Mouse (Mus musculus) embryonic facial prominence, embryonic 14.5 days (tissue): ENCODE data around the gene Clns1a. TPM values are rescaled to one million over a fixed set of nuclear protein-coding genes. Genes with fewer than 3 reads are reported as not detected.

ENCODE experiments used
- ATAC-seq: fragments of 200-750 bp; cut with Nextera tagmentation; 2 replicates; pipeline ENCODE4 v1.8.0; 2017; ENCODE audit warnings: low read depth, moderate number of reproducible peaks, moderate TSS enrichment
- DNase-seq: peaks from one replicate; pipeline ENCODE4 v3.0.0-alpha.2; 2015; ENCODE audit warnings: low spot score
- H3K27ac ChIP-seq: fragments of 300-500 bp; sonication (generic); replicated peaks from 2 replicates; pipeline ENCODE4 v1.5.1; 2014; ENCODE audit warnings: low read depth, mild to moderate bottlenecking, low read length, moderate library complexity
- H3K27me3 ChIP-seq: fragments of 300-500 bp; sonication (generic); replicated peaks from 2 replicates; pipeline ENCODE4 v1.6.1; 2014; ENCODE audit warnings: low read length; ENCODE audit not compliant: control insufficient read depth, insufficient read depth
- H3K36me3 ChIP-seq: fragments of 300-500 bp; sonication (generic); 2 replicates; pipeline ENCODE4 v1.6.1; 2014; ENCODE audit warnings: low read length, mixed read lengths; ENCODE audit not compliant: control insufficient read depth, insufficient read depth
- H3K4me1 ChIP-seq: fragments of 300-500 bp; sonication (generic); 2 replicates; pipeline ENCODE4 v1.6.1; 2014; ENCODE audit warnings: antibody characterized with exemption, low read length; ENCODE audit not compliant: control insufficient read depth, insufficient read depth
- H3K4me2 ChIP-seq: fragments of 300-500 bp; sonication (generic); 2 replicates; pipeline ENCODE4 v1.6.1; 2014; ENCODE audit warnings: low read depth, mild to moderate bottlenecking, low read length, moderate library complexity, mixed read lengths
- H3K4me3 ChIP-seq: fragments of 300-500 bp; sonication (generic); 2 replicates; pipeline ENCODE4 v1.5.1; 2014; ENCODE audit warnings: low read depth, mild to moderate bottlenecking, low read length
- H3K9ac ChIP-seq: fragments of 300-500 bp; sonication (generic); 2 replicates; pipeline ENCODE4 v1.6.1; 2014; ENCODE audit warnings: low read depth, mild to moderate bottlenecking, low read length, moderate library complexity, mixed read lengths
- H3K9me3 ChIP-seq: fragments of 300-500 bp; sonication (generic); 2 replicates; pipeline ENCODE4 v1.6.1; 2016; ENCODE audit warnings: low read length; ENCODE audit not compliant: control insufficient read depth
- WGBS: fragments of 180-500 bp; shearing (Covaris S2); extraction: QIAGEN DNeasy Blood & Tissue Kit; methylation state at CpG from one replicate; pipeline ENCODE4 v1.1.7; 2014; 5-methylcytosine and 5-hydroxymethylcytosine counted together
- polyA plus RNA-seq: library from polyadenylated mRNA; unstranded; fragments of >200 nt; fragmentation: Nextera tagmentation; extraction: Ambion mirVana; gene quantifications from 2 replicates; pipeline ENCODE4 v1.2.1, GENCODE M21; 2014

The Clns1a gene
- polyA plus RNA-seq, 1 experiment from 2014 or later = 162 TPM

DNA sequence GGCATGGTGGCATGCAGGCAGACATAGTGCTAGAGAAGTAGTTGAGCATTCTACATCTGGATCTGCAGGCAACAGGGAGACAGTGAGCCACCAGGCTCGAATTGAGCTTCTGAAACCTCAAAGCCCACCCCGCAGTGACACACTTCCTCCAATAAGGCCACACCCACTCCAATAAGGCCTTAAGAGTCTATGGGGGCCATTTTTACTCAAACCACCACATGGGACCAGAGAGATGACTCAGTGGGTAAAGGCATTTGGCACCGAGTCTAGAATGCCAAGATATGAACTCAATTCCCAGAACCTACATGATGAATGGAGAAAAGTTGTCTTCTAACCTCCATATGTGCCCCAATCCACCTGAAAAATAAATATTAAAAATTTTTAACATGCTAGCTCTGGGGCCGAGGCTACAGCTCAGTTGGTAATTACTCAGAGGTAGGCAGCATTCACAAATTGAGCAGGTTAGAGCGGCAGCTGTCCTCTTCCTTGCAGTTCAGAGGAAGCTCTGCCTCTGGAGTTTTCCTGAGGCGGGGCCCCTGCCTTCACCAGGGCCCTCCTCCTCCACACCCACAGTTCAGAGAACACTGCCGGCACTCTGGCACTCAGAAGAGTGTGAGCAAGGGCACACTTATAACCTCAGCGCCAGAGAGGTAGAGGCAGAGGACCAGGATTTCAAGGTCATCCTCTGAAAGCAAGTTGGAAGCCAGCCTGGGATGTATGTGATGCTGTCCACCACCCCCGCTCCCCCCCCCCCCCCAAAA is 70.2 kb downstream of the Clns1a start:
- 71% methylated on average over 9 of the region's 9 CpGs for WGBS
- no peaks in the 10 kb centered on the region for H3K4me1 ChIP-seq
- no peak overlapping the region for H3K27ac ChIP-seq
- no peak for DNase-seq
- no peaks in the 10 kb centered on the region for H3K9me3 ChIP-seq
- ATAC-seq = no peak
- H3K4me2 ChIP-seq = no peak overlapping the region
- H3K4me3 ChIP-seq = no peak overlapping the region
- no peaks in the 10 kb centered on the region for H3K36me3 ChIP-seq
- no peak overlapping the region for H3K9ac ChIP-seq
- H3K27me3 ChIP-seq = no peaks in the 10 kb centered on the region

DNA sequence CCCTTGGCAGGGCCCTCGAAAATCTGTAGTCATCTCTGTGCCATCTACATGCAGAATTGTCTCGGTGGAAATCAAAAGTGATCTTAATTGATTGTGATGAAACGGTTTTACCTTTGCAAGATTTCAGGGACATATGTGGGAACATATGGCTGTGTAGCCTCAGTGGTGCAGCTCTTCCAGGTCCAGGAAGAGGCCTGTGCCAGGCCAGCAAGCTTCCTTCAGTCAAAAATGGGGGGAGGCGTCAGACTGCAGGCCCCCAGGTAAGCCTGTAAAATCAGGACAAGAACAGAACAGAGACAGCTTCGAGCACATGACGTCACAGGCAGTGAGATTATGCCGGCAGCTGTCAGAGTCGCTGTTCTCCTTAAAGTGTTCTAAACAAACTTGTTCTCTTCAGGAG is 71.4 kb downstream of the Clns1a start:
- WGBS = 71% methylated on average over 8 of the region's 8 CpGs
- Histone ChIP-seq H3K9ac (no peak overlapping the region), H3K4me3 (no peak overlapping the region), H3K27me3 (no peaks in the 10 kb centered on the region), H3K27ac (no peak overlapping the region), H3K9me3 (no peaks in the 10 kb centered on the region), H3K36me3 (no peaks in the 10 kb centered on the region), H3K4me2 (no peak overlapping the region), H3K4me1 (no peaks in the 10 kb centered on the region)
- no peak for DNase-seq
- ATAC-seq = no peak

DNA sequence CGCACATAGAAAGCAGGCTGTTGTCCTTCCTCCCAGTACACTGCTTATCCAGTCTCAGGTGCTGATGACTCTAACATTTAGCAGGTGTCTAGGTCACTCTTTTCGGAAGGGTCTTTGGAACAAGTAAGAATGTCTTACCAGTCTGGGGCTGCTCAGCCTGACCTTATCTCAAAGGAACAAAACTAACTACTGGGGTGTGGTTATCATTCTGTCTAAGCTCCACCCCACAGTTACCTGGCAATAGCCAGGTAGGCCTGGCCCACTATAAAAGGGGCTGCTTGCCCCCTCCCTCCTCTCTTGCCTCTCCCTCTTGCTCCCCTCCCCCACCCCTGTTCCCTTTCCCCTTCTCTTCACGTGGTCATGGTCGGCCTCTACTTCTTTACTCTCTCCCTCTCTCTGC is 72.6 kb downstream of the Clns1a start:
- H3K27ac ChIP-seq = no peak overlapping the region
- no peak overlapping the region for H3K4me3 ChIP-seq
- no peak overlapping the region for H3K9ac ChIP-seq
- no peaks in the 10 kb centered on the region for H3K9me3 ChIP-seq
- ATAC-seq (no peak), DNase-seq (no peak)
- H3K36me3 ChIP-seq = no peaks in the 10 kb centered on the region
- no peak overlapping the region for H3K4me2 ChIP-seq
- H3K4me1 ChIP-seq = no peaks in the 10 kb centered on the region
- WGBS = 69% methylated on average over 4 of the region's 4 CpGs
- H3K27me3 ChIP-seq = no peaks in the 10 kb centered on the region

Other genes starting within 250 kb of the Clns1a start
- 3.0 and 4.8 TPM in 2 replicates for gene Kctd14, start 245.3 kb upstream of the Clns1a start, polyA plus RNA-seq
- gene Ints4, start 215.7 kb upstream of the Clns1a start, polyA plus RNA-seq = 43.3 and 51.9 TPM in 2 replicates
- 87.4 and 92.1 TPM in 2 replicates for gene Aamdc, start 117.1 kb upstream of the Clns1a start, polyA plus RNA-seq
- 18.0 and 20.8 TPM in 2 replicates for gene Rsf1, start 116.7 kb upstream of the Clns1a start, polyA plus RNA-seq
- 4.4 and 4.7 TPM in 2 replicates for gene Aqp11, start 41.7 kb downstream of the Clns1a start, polyA plus RNA-seq
- gene Pak1, start 91.9 kb downstream of the Clns1a start, polyA plus RNA-seq = 29.8 and 31.8 TPM in 2 replicates
- not detected in 2 replicates for gene Gdpd4, start 223.3 kb downstream of the Clns1a start, polyA plus RNA-seq